Mouse (Mus musculus) MEL (cell line): Measurements from ENCODE around the gene 4930442H23Rik. TPM values are rescaled to one million over a fixed set of nuclear protein-coding genes. Genes with fewer than 3 reads are reported as not detected.

ENCODE experiments used
- DNase-seq: peaks from one replicate; pipeline ENCODE4 v3.0.0; 2011; ENCODE audit warnings: low read depth, low spot score
- H3K27ac ChIP-seq: 2 replicates; pipeline ENCODE4 v1.5.1; 2012; ENCODE audit warnings: low read depth, mild to moderate bottlenecking, control low read depth, low read length, moderate library complexity; ENCODE audit not compliant: control insufficient read depth
- H3K27me3 ChIP-seq, 2 experiments: fragments of 150-350 bp in 1 of 2; sonication (generic) in 1 of 2; 2 replicates each; pipeline ENCODE4 v1.6.1; 2012; ENCODE audit warnings: low read length in 2 of 2, mild to moderate bottlenecking in 2 of 2, improper control_type of control experiment in 1 of 2, moderate library complexity in 1 of 2; ENCODE audit not compliant: insufficient read depth in 2 of 2, control insufficient read depth in 1 of 2
- H3K36me3 ChIP-seq, 2 experiments: 2 replicates each; pipeline ENCODE4 v1.6.1; 2012 to 2014; ENCODE audit warnings: low read length in 2 of 2, improper control_type of control experiment in 1 of 2, inconsistent platforms in 1 of 2, mild to moderate bottlenecking in 1 of 2; ENCODE audit not compliant: insufficient read depth in 2 of 2, control insufficient read depth in 1 of 2
- H3K4me1 ChIP-seq, 2 experiments: fragments of 150-350 bp in 1 of 2; sonication (generic) in 1 of 2; 2 replicates each; pipeline ENCODE4 v1.6.1; 2012; ENCODE audit warnings: low read length in 2 of 2, improper control_type of control experiment in 1 of 2, mild to moderate bottlenecking in 1 of 2; ENCODE audit not compliant: insufficient read depth in 2 of 2, control insufficient read depth in 1 of 2
- H3K4me3 ChIP-seq, 2 experiments: fragments of 150-350 bp in 1 of 2; sonication (generic) in 1 of 2; 2 replicates each; pipeline ENCODE4 v1.5.1; 2012; ENCODE audit warnings: low read depth in 2 of 2, low read length in 2 of 2, mild to moderate bottlenecking in 2 of 2, moderate library complexity in 2 of 2, control low read depth in 1 of 2, improper control_type of control experiment in 1 of 2; ENCODE audit not compliant: control insufficient read depth in 1 of 2, insufficient read depth in 1 of 2
- H3K79me2 ChIP-seq: 2 replicates; pipeline ENCODE4 v1.6.1; 2012; ENCODE audit warnings: mild to moderate bottlenecking, low read length, moderate library complexity; ENCODE audit not compliant: control insufficient read depth, poor library complexity, insufficient read depth
- H3K9ac ChIP-seq: 2 replicates; pipeline ENCODE4 v1.6.1; 2012; ENCODE audit warnings: low read depth, mild to moderate bottlenecking, control low read depth, low read length, moderate library complexity; ENCODE audit not compliant: control insufficient read depth, poor library complexity, severe bottlenecking
- H3K9me3 ChIP-seq: fragments of 150-350 bp; sonication (generic); replicated peaks from 2 replicates; pipeline ENCODE4 v1.6.1; 2012; ENCODE audit warnings: mild to moderate bottlenecking, low read length, improper control_type of control experiment, moderate library complexity; ENCODE audit not compliant: insufficient read depth
- BHLHE40 ChIP-seq: IDR thresholded peaks from 2 replicates; pipeline ENCODE4 v1.6.1; 2012; ENCODE audit warnings: low read depth, mild to moderate bottlenecking, inconsistent platforms, low read length, improper control_type of control experiment, borderline replicate concordance
- CHD1 ChIP-seq: IDR thresholded peaks from 2 replicates; pipeline ENCODE4 v1.6.1; 2012; ENCODE audit warnings: low read depth, mild to moderate bottlenecking, inconsistent platforms, low read length, improper control_type of control experiment
- CHD2 ChIP-seq: IDR thresholded peaks from 2 replicates; pipeline ENCODE4 v1.6.1; 2011; ENCODE audit warnings: low read length, improper control_type of control experiment
- CTCF ChIP-seq, 3 experiments: IDR thresholded peaks in 2 of 3; conservative IDR thresholded peaks in 1 of 3; 2 replicates each; pipeline ENCODE4 v1.5.1; 2011 to 2012; ENCODE audit warnings: low read length in 3 of 3, low read depth in 2 of 3, mild to moderate bottlenecking in 2 of 3, improper control_type of control experiment in 1 of 3, inconsistent platforms in 1 of 3, mixed read lengths in 1 of 3, moderate library complexity in 1 of 3; ENCODE audit not compliant: control insufficient read depth in 1 of 3, insufficient read depth in 1 of 3, poor library complexity in 1 of 3, severe bottlenecking in 1 of 3
- EP300 ChIP-seq, 2 experiments: IDR thresholded peaks; 2 replicates each; pipeline ENCODE4 v1.6.1; 2011; ENCODE audit warnings: improper control_type of control experiment in 2 of 2, low read length in 2 of 2, low read depth in 1 of 2, mild to moderate bottlenecking in 1 of 2
- ETS1 ChIP-seq: IDR thresholded peaks from 2 replicates; pipeline ENCODE4 v1.6.1; 2012; ENCODE audit warnings: low read depth, mild to moderate bottlenecking, inconsistent platforms, low read length, improper control_type of control experiment, moderate library complexity
- JUND ChIP-seq: IDR thresholded peaks from 2 replicates; pipeline ENCODE4 v1.6.1; 2011; ENCODE audit warnings: low read depth, mild to moderate bottlenecking, improper control_type of control experiment, low read length
- MAX ChIP-seq: IDR thresholded peaks from 2 replicates; pipeline ENCODE4 v1.6.1; 2011; ENCODE audit warnings: low read length, improper control_type of control experiment
- MAZ ChIP-seq: IDR thresholded peaks from 2 replicates; pipeline ENCODE4 v1.6.1; 2012; ENCODE audit warnings: low read depth, mild to moderate bottlenecking, inconsistent platforms, low read length, improper control_type of control experiment
- POLR2A ChIP-seq, 2 experiments: IDR thresholded peaks; 2 replicates each; pipeline ENCODE4 v1.6.1; 2011 to 2012; ENCODE audit warnings: low read length in 2 of 2, mild to moderate bottlenecking in 2 of 2, control low read depth in 1 of 2, improper control_type of control experiment in 1 of 2, low read depth in 1 of 2, moderate library complexity in 1 of 2; ENCODE audit not compliant: control insufficient read depth in 1 of 2, insufficient read depth in 1 of 2, poor library complexity in 1 of 2
- POLR2AphosphoS2 ChIP-seq: IDR thresholded peaks from 2 replicates; pipeline ENCODE4 v1.6.1; 2011; ENCODE audit warnings: low read length, improper control_type of control experiment
- POLR2AphosphoS5 ChIP-seq: IDR thresholded peaks from 2 replicates; pipeline ENCODE4 v1.6.1; 2012; ENCODE audit warnings: low read depth, borderline replicate concordance, mild to moderate bottlenecking, inconsistent platforms, low read length, moderate library complexity, mixed read lengths
- RAD21 ChIP-seq: IDR thresholded peaks from 2 replicates; pipeline ENCODE4 v1.6.1; 2011; ENCODE audit warnings: mild to moderate bottlenecking, low read depth, low read length, improper control_type of control experiment
- RCOR1 ChIP-seq: IDR thresholded peaks from 2 replicates; pipeline ENCODE4 v1.6.1; 2012; ENCODE audit warnings: low read depth, mild to moderate bottlenecking, inconsistent platforms, low read length, improper control_type of control experiment
- SIN3A ChIP-seq: IDR thresholded peaks from 2 replicates; pipeline ENCODE4 v1.6.1; 2012; ENCODE audit warnings: low read length, improper control_type of control experiment, inconsistent platforms
- SMC3 ChIP-seq: IDR thresholded peaks from 2 replicates; pipeline ENCODE4 v1.6.1; 2011; ENCODE audit warnings: low read depth, low read length, improper control_type of control experiment
- TAL1 ChIP-seq: IDR thresholded peaks from 2 replicates; pipeline ENCODE4 v1.6.1; 2012; ENCODE audit warnings: mild to moderate bottlenecking, inconsistent platforms, low read length, moderate library complexity, mixed read lengths
- TBP ChIP-seq: IDR thresholded peaks from 2 replicates; pipeline ENCODE4 v1.8.0; 2011; ENCODE audit warnings: low read depth, low read length, improper control_type of control experiment
- UBTF ChIP-seq: IDR thresholded peaks from 2 replicates; pipeline ENCODE4 v1.6.1; 2012; ENCODE audit warnings: low read depth, mild to moderate bottlenecking, inconsistent platforms, low read length, improper control_type of control experiment, moderate library complexity, borderline replicate concordance; ENCODE audit not compliant: insufficient read depth
- USF2 ChIP-seq, 2 experiments: IDR thresholded peaks; 2 replicates each; pipeline ENCODE4 v1.6.1; 2011 to 2012; ENCODE audit warnings: improper control_type of control experiment in 2 of 2, low read length in 2 of 2, borderline replicate concordance in 1 of 2, inconsistent platforms in 1 of 2, low read depth in 1 of 2, mild to moderate bottlenecking in 1 of 2; ENCODE audit not compliant: insufficient read depth in 1 of 2
- ZC3H11A ChIP-seq: IDR thresholded peaks from 2 replicates; pipeline ENCODE4 v1.6.1; 2012; ENCODE audit warnings: low read depth, mild to moderate bottlenecking, inconsistent platforms, low read length, improper control_type of control experiment
- ZNF384 ChIP-seq: IDR thresholded peaks from 2 replicates; pipeline ENCODE4 v1.6.1; 2012; ENCODE audit warnings: low read depth, mild to moderate bottlenecking, inconsistent platforms, low read length, improper control_type of control experiment
- polyA plus RNA-seq, 2 experiments: library from polyadenylated mRNA; stranded (reverse) in 1 of 2; unstranded in 1 of 2; fragments of >175 nt in 1 of 2; fragments of >200 nt in 1 of 2; gene quantifications; 2 replicates each; pipeline versions ENCODE4 v1.2.1 to v1.2.4; 2012; ENCODE audit warnings: low replicate concordance in 2 of 2, low read depth in 1 of 2; ENCODE audit not compliant: insufficient read length in 2 of 2, insufficient read depth in 1 of 2, missing spikeins in 1 of 2
- total RNA-seq: library from RNA; depleted of rRNA; stranded (reverse); fragments of 300-350 nt; gene quantifications from 2 replicates; pipeline ENCODE4 v1.2.3, GENCODE M21; 2012

4930442H23Rik gene
- total and polyA plus RNA-seq, 3 experiments: 0.31 to 0.42 TPM; not detected in 1

GRCm38 (mm10) chr10:81139529-81139846, 44.2 kb downstream of the 4930442H23Rik start:
- Histone ChIP-seq H3K79me2 (peaks cover 77% of the 10 kb centered on the region), H3K9ac (peak overlapping the region; percentile 96; the same call in 1 of the 2 replicates), H3K27ac (no peak overlapping the region), H3K4me3 (no peak overlapping the region), H3K36me3 (peaks cover 0 to 11% of the 10 kb centered on the region in 2 experiments; a peak in 3 of 4 replicates), H3K4me1 (peaks cover 2 to 11% of the 10 kb centered on the region in 2 experiments; a peak in 3 of 4 replicates), H3K27me3 (no peaks in the 10 kb centered on the region), H3K9me3 (no peaks in the 10 kb centered on the region)
- DNase-seq: no peak
- TF ChIP-seq MAZ (no peak), POLR2A (IDR thresholded peaks at IDR 0.05; ENCODE audit: control insufficient read depth in 1 of 2, insufficient read depth in 1 of 2, low read depth in 1 of 2, low read length in 2 of 2, poor library complexity in 1 of 2) (peak in 1 of 2 experiments; percentile 5; a peak in 1 of 4 replicates)

DNA sequence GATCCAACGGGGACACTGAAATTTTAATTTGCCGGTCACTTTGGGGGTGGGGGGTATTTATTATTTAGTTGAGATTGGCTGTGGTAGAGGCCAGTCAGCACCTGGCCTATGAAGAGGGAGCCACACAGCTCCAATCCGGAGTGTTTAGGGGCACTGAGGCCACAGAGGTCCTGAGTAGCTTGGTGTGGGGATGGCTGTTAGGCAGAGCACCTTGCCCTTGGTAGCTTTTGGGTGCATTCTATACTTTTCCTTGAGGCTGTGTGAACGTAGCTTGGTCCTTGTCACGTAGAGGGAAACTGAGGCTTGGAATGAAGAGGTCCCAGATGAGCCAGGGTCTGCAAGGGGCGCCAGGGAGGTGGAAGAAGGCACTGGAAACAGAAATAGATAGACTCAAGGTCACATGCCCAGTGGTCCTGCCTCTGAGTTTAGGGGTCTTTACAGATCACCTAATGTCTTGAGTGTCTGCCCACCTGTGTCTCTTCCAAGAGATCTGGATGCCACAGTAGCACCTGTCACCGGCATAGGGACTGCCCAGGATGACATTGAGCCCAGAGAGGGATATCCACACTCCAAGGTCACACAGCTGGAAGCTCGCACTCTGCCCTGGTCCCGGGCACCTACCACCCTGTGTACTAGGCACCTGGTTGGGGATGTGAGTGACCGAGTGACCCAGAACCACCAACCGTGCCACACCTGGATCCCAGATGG, 44.7 kb downstream of the 4930442H23Rik start:
- Histone ChIP-seq H3K79me2 (peaks cover 72% of the 10 kb centered on the region), H3K4me1 (peaks cover 2 to 13% of the 10 kb centered on the region in 2 experiments; a peak in 3 of 4 replicates), H3K9ac (peak overlapping the region; percentile 96), H3K9me3 (no peaks in the 10 kb centered on the region), H3K36me3 (peaks cover 0 to 11% of the 10 kb centered on the region in 2 experiments; a peak in 3 of 4 replicates), H3K27ac (no peak overlapping the region), H3K4me3 (peak overlapping the region; percentile 85 to 88), H3K27me3 (no peaks in the 10 kb centered on the region)
- TF ChIP-seq CHD2 (no peak), POLR2A (IDR thresholded peaks at IDR 0.05; ENCODE audit: control insufficient read depth in 1 of 2, insufficient read depth in 1 of 2, low read depth in 1 of 2, low read length in 2 of 2, poor library complexity in 1 of 2) (0 out of 4 replicates have a peak, but pooled peaks of 1 of the 2 experiments have one; percentile 8)
- DNase-seq: no peak

DNA sequence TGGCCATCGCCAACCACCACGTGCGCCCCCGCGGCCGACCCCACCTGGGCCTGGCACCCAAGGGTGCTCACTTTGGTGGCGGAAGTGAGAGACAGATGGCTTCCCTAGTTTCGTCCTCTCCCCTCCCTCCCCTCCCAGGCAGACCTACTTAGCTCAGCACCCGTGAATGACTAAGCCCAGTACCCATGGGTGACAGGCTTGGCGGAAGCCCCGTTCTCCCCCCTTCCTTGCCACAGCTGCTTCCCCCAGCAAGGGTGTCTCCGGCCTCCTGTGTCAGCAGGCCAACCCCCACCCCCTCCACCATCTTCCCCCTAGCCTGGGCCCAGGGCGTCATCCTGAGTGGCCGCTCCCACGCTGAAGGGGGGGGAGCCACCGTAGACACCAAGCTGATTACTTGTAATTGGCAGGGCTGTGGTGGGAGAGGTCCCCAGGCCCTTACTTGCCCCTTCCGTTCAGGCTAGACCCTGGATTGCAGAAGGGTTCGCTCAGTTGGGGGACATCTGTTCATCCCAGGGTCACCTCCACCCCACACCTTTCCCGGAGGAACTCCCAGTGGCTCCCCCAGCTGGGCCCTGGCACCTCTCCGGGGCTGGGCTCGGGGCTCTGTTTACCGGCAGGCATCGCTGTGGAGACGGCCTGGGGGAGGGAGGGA, 45.4 kb downstream of the 4930442H23Rik start:
- H3K4me3 ChIP-seq: peak overlapping the region; percentile 85 to 88
- no peaks in the 10 kb centered on the region for H3K9me3 ChIP-seq
- H3K79me2 ChIP-seq: peaks cover 65% of the 10 kb centered on the region
- H3K4me1 ChIP-seq: peaks cover 2 to 14% of the 10 kb centered on the region in 2 experiments; a peak in 3 of 4 replicates
- H3K9ac ChIP-seq: peak overlapping the region; percentile 96
- H3K27me3 ChIP-seq: no peaks in the 10 kb centered on the region
- peak; percentile 73 for DNase-seq
- H3K27ac ChIP-seq: peak overlapping the region; percentile 57
- peaks cover 0 to 16% of the 10 kb centered on the region in 2 experiments; a peak in 3 of 4 replicates for H3K36me3 ChIP-seq
- TF ChIP-seq CHD2 (no peak), MAX (peak; percentile 77), TAL1 (no peak), POLR2AphosphoS2 (no peak), ZNF384 (no peak), USF2 (IDR thresholded peaks at IDR 0.05; ENCODE audit: borderline replicate concordance in 1 of 2, insufficient read depth in 1 of 2, low read depth in 1 of 2, low read length in 2 of 2) (no peak), CHD1 (no peak), UBTF (no peak), ZC3H11A (no peak), TBP (no peak), RCOR1 (no peak), RAD21 (no peak), ETS1 (peak; percentile 29; the same call in 1 of the 2 replicates), MAZ (0 out of 2 replicates have a peak, but pooled peaks have one; percentile 21), POLR2A (IDR thresholded peaks at IDR 0.05; ENCODE audit: control insufficient read depth in 1 of 2, insufficient read depth in 1 of 2, low read depth in 1 of 2, low read length in 2 of 2, poor library complexity in 1 of 2) (peak in 1 of 2 experiments; percentile 6; a peak in 1 of 4 replicates), SMC3 (no peak), EP300 (IDR thresholded peaks at IDR 0.05; ENCODE audit: low read depth in 1 of 2, low read length in 2 of 2) (0 out of 4 replicates have a peak, but pooled peaks of 1 of the 2 experiments have one; percentile 6), SIN3A (peak; percentile 18; the same call in 1 of the 2 replicates), CTCF (IDR thresholded peaks at IDR 0.05 in 2 of 3, conservative IDR thresholded peaks at IDR 0.05 in 1 of 3; ENCODE audit: control insufficient read depth in 1 of 3, insufficient read depth in 1 of 3, low read depth in 2 of 3, low read length in 3 of 3, poor library complexity in 1 of 3, severe bottlenecking in 1 of 3) (no peak), POLR2AphosphoS5 (no peak), JUND (no peak), BHLHE40 (no peak)
